Mouse (Mus musculus): ENCODE measurements around the gene Lcn12. TPM values are rescaled to one million over a fixed set of nuclear protein-coding genes. Genes with fewer than 3 reads are reported as not detected.

The Lcn12 gene
- polyA plus RNA-seq, 1 experiment from 2014 or later: not detected

GRCm38 (mm10) chr2:25468962-25469915 is 24.5 kb downstream of the Lcn12 start:
- Histone ChIP-seq H3K9ac (no peak overlapping the region), H3K27me3 (no peaks in the 10 kb centered on the region), H3K4me1 (peaks cover 13% of the 10 kb centered on the region; the same call in 1 of the 2 replicates), H3K36me3 (no peaks in the 10 kb centered on the region), H3K9me3 (replicated peaks) (no peaks in the 10 kb centered on the region), H3K4me2 (replicated peaks) (no peak overlapping the region), H3K4me3 (replicated peaks) (no peak overlapping the region), H3K27ac (replicated peaks) (no peak overlapping the region)
- ATAC-seq (ENCODE audit: insufficient number of reproducible peaks, low FRiP score, low TSS enrichment, low read depth): peak; percentile 31; the same call in 1 of the 2 replicates
- WGBS: 72% methylated on average over 10 of the region's 10 CpGs

DNA sequence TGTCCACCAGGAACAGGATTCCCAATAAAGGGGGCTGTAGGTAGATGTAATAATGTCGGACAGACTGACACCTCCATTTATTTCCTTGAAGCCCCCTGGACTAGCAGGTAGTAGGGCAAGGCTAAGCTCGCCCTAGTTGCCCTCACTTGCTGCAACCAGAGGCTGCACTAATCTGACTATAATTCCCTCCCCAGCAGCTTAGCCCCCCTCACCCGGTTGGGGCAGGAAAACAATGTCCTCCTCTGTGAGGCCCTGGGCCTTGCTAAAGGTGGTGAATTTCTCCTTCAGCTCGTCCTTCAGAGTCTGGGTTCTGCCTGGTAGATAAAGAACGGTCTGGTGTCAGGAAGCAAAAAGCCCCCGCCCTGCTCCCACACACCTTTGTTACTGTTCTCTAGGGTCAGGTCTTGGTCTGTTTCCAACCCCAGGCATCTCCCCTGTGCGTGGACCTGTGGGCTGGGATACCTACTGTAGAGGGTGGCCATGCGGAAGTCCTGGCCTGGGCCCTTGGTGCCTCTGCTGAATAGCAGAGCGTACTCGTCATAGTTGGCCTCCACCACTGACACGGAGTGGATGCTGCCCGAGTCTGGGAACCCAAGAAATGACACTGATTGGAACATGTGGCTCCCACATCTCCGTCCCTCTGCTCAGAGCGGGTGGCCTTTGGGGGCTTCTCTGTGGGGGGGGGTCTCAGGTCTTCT is 26.0 kb downstream of the Lcn12 start:
- no peak overlapping the region for H3K4me3 ChIP-seq (replicated peaks)
- no peak overlapping the region for H3K4me2 ChIP-seq (replicated peaks)
- no peak overlapping the region for H3K27ac ChIP-seq (replicated peaks)
- no peaks in the 10 kb centered on the region for H3K9me3 ChIP-seq (replicated peaks)
- ATAC-seq (ENCODE audit: insufficient number of reproducible peaks, low FRiP score, low TSS enrichment, low read depth): no peak
- H3K27me3 ChIP-seq: no peaks in the 10 kb centered on the region
- H3K9ac ChIP-seq: no peak overlapping the region
- WGBS: 69% methylated on average over 14 of the region's 14 CpGs
- H3K36me3 ChIP-seq: no peaks in the 10 kb centered on the region
- H3K4me1 ChIP-seq: peaks cover 13% of the 10 kb centered on the region; the same call in 1 of the 2 replicates

DNA sequence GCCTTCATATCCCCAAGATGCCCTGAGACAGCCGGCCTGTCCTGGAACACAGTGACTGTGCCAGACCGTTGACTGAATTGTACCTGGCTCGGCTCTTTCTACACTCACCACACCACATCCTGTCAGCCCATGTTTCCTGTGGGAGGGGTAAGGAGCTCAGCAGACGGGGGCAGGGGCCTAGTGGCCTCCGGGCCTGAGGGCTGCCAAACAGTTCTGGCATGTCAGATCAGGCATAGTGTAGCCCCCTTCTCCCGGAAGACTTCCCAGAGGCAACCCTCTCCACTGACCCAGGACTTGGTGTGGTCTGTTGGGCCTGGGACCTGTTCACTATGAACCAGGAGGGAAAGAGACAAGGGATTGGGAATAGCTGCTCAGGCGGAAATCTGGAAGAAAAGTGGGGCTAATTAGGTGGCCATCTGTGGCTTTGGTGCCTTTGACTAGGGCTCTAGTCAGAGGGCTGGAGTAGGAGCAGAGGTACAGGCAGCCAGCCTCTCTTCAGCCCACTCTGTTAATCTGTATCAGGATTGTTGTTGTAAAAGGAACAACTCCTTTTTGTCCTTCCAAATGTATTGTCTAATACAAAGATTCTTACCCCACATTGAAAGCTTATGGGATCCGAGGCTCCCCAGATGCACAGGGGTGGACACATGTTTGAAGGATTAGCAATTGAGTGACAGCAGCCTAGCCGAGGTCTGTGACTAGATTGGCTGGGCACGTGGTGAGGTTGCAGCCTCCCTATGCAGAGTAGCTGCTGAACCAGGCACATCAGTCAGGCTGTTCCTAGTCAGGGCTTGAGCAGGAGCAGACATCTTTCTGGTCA is 27.7 kb downstream of the Lcn12 start:
- no peak overlapping the region for H3K4me3 ChIP-seq (replicated peaks)
- 28% methylated on average over 10 of the region's 10 CpGs for WGBS
- no peak overlapping the region for H3K27ac ChIP-seq (replicated peaks)
- H3K36me3 ChIP-seq: no peaks in the 10 kb centered on the region
- H3K4me1 ChIP-seq: peaks cover 21% of the 10 kb centered on the region
- ATAC-seq (ENCODE audit: insufficient number of reproducible peaks, low FRiP score, low TSS enrichment, low read depth): no peak
- H3K9me3 ChIP-seq (replicated peaks): no peaks in the 10 kb centered on the region
- H3K9ac ChIP-seq: no peak overlapping the region
- no peaks in the 10 kb centered on the region for H3K27me3 ChIP-seq
- no peak overlapping the region for H3K4me2 ChIP-seq (replicated peaks)

DNA sequence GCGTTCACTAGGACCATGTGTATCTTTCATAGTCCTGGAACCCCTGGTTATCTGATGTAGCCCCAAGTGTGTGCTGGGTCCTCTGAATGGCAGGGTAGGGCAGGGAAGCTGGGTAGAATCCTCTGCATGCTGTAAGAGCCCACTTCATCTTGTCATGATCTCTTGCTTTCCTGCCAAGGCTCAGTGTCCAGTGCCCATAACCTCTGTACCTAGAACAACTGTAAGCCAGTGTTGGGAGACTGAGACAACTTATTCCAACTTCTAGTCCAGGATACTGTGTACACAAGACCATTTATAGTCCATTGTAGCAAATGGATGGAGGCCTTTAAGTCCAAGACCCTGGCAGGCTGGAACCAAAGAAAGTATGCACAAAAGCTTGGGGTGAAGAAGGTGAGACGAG is 28.5 kb downstream of the Lcn12 start:
- ATAC-seq (ENCODE audit: insufficient number of reproducible peaks, low FRiP score, low TSS enrichment, low read depth): no peak
- no peak overlapping the region for H3K9ac ChIP-seq
- H3K9me3 ChIP-seq (replicated peaks): no peaks in the 10 kb centered on the region
- H3K4me3 ChIP-seq (replicated peaks): no peak overlapping the region
- no peaks in the 10 kb centered on the region for H3K27me3 ChIP-seq
- WGBS: 77% methylated on average over 2 of the region's 2 CpGs
- no peaks in the 10 kb centered on the region for H3K36me3 ChIP-seq
- H3K27ac ChIP-seq (replicated peaks): no peak overlapping the region
- H3K4me2 ChIP-seq (replicated peaks): no peak overlapping the region
- peaks cover 23% of the 10 kb centered on the region for H3K4me1 ChIP-seq

GRCm38 (mm10) chr2:25463630-25464029 is 30.1 kb downstream of the Lcn12 start:
- Histone ChIP-seq H3K4me1 (peaks cover 33% of the 10 kb centered on the region), H3K27ac (replicated peaks) (no peak overlapping the region), H3K4me3 (replicated peaks) (no peak overlapping the region), H3K9me3 (replicated peaks) (no peaks in the 10 kb centered on the region), H3K36me3 (0 out of 2 replicates have a peak, but pooled peaks cover 4% of the 10 kb centered on the region), H3K9ac (no peak overlapping the region), H3K4me2 (replicated peaks) (no peak overlapping the region), H3K27me3 (no peaks in the 10 kb centered on the region)
- ATAC-seq (ENCODE audit: insufficient number of reproducible peaks, low FRiP score, low TSS enrichment, low read depth): no peak
- 83% methylated on average over 3 of the region's 3 CpGs for WGBS

DNA sequence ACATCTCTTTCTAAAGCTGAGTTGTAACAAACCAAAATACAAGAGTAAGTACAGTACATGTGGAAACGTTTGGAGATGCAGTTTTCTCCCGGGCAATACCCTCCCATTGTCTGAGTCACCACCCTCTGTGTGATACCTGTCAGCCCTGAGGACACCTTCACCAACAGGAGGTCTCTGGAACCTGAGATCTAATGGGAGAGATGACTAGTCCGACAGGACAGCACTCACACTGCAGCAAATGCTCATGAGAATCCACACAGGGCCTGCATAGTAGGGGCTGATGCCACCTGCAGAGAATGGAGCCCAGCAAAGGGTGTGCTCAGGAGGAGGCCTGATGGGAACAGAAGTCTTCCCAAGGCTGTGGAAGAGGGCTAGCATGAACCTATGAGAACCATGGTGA is 32.3 kb downstream of the Lcn12 start:
- 14% methylated on average over 3 of the region's 3 CpGs for WGBS
- Histone ChIP-seq H3K4me2 (replicated peaks) (peak overlapping the region; percentile 80), H3K9me3 (replicated peaks) (no peaks in the 10 kb centered on the region), H3K36me3 (0 out of 2 replicates have a peak, but pooled peaks cover 9% of the 10 kb centered on the region), H3K27ac (replicated peaks) (peak overlapping the region; percentile 86), H3K9ac (no peak overlapping the region), H3K4me3 (replicated peaks) (peak overlapping the region; percentile 62), H3K27me3 (no peaks in the 10 kb centered on the region), H3K4me1 (peaks cover 39% of the 10 kb centered on the region)
- ATAC-seq (ENCODE audit: insufficient number of reproducible peaks, low FRiP score, low TSS enrichment, low read depth): no peak

DNA sequence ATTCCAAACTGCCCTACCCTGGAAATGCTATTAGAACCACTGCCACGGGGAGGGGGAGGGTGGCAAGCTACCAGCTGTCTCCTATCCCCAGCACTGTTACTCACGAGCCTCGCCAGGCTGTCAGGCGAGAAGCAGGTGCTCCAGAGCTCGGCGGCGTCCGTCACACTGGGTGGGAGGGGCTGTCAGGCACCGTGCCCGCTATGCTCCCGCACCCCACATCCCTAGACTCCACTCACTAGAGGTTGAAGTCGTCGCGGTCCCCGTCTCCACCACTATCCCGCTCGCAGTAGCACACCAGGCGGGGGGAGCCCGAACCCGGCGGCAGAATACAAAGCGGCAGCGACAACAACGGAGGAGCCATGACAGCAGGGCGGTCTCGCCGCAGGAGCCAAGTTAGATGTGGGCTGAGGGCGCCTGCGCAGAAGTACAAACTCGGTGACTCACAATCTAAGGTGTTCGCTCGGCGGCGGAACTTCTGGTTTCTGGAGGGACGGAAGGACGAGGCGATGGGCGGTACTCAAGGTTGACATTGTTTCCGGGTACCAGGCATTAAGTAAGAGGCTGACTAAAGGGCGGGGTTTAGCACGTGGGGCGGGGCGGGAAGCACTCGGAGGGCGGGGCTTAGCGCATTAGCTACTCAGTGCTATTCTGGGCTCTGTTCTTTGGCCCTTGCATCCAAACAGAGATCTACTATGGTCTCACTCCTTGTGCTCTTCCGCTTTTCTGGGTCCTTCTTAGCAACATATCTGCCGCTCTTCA is 33.0 kb downstream of the Lcn12 start, which contains the start of gene Paxx:
TSS of gene Paxx (minus strand) at position 544 of the 759 bp plus-strand sequence.
- peak; percentile 91 for ATAC-seq (ENCODE audit: insufficient number of reproducible peaks, low FRiP score, low TSS enrichment, low read depth)

DNA sequence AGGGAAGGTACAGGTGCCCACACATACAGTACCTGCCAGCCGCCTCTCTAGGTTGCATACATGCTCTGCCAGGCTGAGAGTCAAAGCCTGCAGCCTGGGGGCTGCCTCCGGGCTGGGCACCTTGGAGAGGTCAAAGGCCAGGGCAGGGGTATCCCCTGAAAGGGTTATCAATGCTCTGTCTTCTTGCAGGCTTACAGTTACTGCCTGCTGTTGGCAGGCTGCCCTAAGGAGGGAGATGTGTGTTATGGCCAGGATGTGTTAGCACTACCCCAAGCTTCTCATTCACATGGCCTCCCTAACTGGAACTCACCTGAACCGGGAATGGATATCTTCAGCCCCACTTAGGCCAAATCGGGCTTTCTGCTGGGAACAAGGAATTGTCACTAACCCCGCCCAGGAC is 33.6 kb downstream of the Lcn12 start:
- Histone ChIP-seq H3K4me2 (replicated peaks) (peak overlapping the region; percentile 80), H3K36me3 (0 out of 2 replicates have a peak, but pooled peaks cover 9% of the 10 kb centered on the region), H3K4me3 (replicated peaks) (peak overlapping the region; percentile 62), H3K27me3 (no peaks in the 10 kb centered on the region), H3K27ac (replicated peaks) (peak overlapping the region; percentile 86), H3K4me1 (peaks cover 33% of the 10 kb centered on the region), H3K9me3 (replicated peaks) (no peaks in the 10 kb centered on the region), H3K9ac (peak overlapping the region; percentile 54)
- WGBS: 32% methylated on average over 5 of the region's 5 CpGs
- no peak for ATAC-seq (ENCODE audit: insufficient number of reproducible peaks, low FRiP score, low TSS enrichment, low read depth)

More for the DNA sequence above, 33.0 kb downstream of the Lcn12 start, which contains the start of gene Paxx:
- peaks cover 35% of the 10 kb centered on the region for H3K4me1 ChIP-seq
- 0 out of 2 replicates have a peak, but pooled peaks cover 9% of the 10 kb centered on the region for H3K36me3 ChIP-seq
- H3K4me2 ChIP-seq (replicated peaks): peak within 1 kb of the TSS; percentile 80
- no peaks in the 10 kb centered on the region for H3K9me3 ChIP-seq (replicated peaks)
- peak within 1 kb of the TSS; percentile 86 for H3K27ac ChIP-seq (replicated peaks)
- peak within 1 kb of the TSS; percentile 54 for H3K9ac ChIP-seq
- peak within 1 kb of the TSS; percentile 62 for H3K4me3 ChIP-seq (replicated peaks)
- 2% methylated on average over 48 of the region's 48 CpGs for WGBS
- H3K27me3 ChIP-seq: no peaks in the 10 kb centered on the region

DNA sequence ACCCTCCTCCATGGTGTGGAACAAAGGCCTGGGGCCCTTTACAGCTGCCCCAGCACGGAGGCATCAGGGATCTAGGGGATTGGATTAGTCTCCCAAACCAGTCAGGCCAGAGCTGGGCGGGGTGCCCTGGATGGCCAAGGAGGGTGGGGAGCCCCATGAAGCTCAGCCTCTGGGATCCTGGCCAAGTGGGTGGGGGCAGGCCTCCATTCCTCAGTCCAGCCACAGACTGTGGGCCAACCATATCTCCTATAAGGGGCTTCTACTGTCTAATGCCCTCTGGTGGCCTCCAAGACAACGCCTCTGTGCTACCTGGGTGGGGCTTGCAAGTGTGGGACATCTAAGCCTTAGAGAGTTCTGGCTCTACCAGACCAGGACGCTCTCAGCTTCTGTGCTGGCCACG is 34.8 kb downstream of the Lcn12 start:
- peak; percentile 19; the same call in 1 of the 2 replicates for ATAC-seq (ENCODE audit: insufficient number of reproducible peaks, low FRiP score, low TSS enrichment, low read depth)
- peak overlapping the region; percentile 24; the same call in 1 of the 2 replicates for H3K27ac ChIP-seq (replicated peaks)
- H3K4me2 ChIP-seq (replicated peaks): no peak overlapping the region
- H3K4me1 ChIP-seq: peaks cover 33% of the 10 kb centered on the region
- H3K9ac ChIP-seq: no peak overlapping the region
- no peaks in the 10 kb centered on the region for H3K9me3 ChIP-seq (replicated peaks)
- 0 out of 2 replicates have a peak, but pooled peaks cover 9% of the 10 kb centered on the region for H3K36me3 ChIP-seq
- no peaks in the 10 kb centered on the region for H3K27me3 ChIP-seq
- 71% methylated on average over 5 of the region's 5 CpGs for WGBS
- H3K4me3 ChIP-seq (replicated peaks): no peak overlapping the region

Data from embryonic facial prominence, embryonic 15.5 days (tissue).